Mouse (Mus musculus) c-Kit-positive CD71-positive TER-119-positive erythroid progenitor cells, embryonic 14.5 days (primary cell): ENCODE results near the gene Stkld1.
A peak's percentile ranks its signal among the peaks of the same experiment; 100 is the strongest.

ENCODE experiments used
- DNase-seq: peaks from one replicate; pipeline ENCODE4 v3.0.0-alpha.2; 2013; ENCODE audit warnings: low spot score

Stkld1 gene

GRCm38 (mm10) chr2:26915927-26916728, 17.7 kb upstream of the Stkld1 start, which contains the start of the genes Surf2 and Surf1:
Gene Surf2, plus strand, starts transcription at chr2:26916367.
Gene Surf1, minus strand, starts transcription at chr2:26916530.
- peak; percentile 70 for DNase-seq

- DNase-seq: no peak
Observed at GRCm38 (mm10) chr2:26916738-26917137, 17.1 kb upstream of the Stkld1 start.

GRCm38 (mm10) chr2:26919684-26920083, 14.2 kb upstream of the Stkld1 start:
- no peak for DNase-seq

GRCm38 (mm10) chr2:26920190-26920855, 13.5 kb upstream of the Stkld1 start:
- DNase-seq: no peak

- no peak for DNase-seq
Observed at GRCm38 (mm10) chr2:26921784-26922183, 12.1 kb upstream of the Stkld1 start.

- DNase-seq: no peak
Observed at GRCm38 (mm10) chr2:26927745-26928476, 5.9 kb upstream of the Stkld1 start.

- peak; percentile 81 for DNase-seq
Observed at GRCm38 (mm10) chr2:26930390-26930789, 3.5 kb upstream of the Stkld1 start.

- DNase-seq: no peak
Observed at GRCm38 (mm10) chr2:26932473-26933303, 1.2 kb upstream of the Stkld1 start.

GRCm38 (mm10) chr2:26935286-26935685, 1.4 kb downstream of the Stkld1 start:
- no peak for DNase-seq

GRCm38 (mm10) chr2:26936425-26936824, 2.6 kb downstream of the Stkld1 start:
- DNase-seq: no peak

GRCm38 (mm10) chr2:26941539-26941938, 7.7 kb downstream of the Stkld1 start:
- no peak for DNase-seq

- DNase-seq: no peak
Observed at GRCm38 (mm10) chr2:26943253-26943652, 9.4 kb downstream of the Stkld1 start.

- no peak for DNase-seq
Observed at GRCm38 (mm10) chr2:26950411-26950810, 16.6 kb downstream of the Stkld1 start.

GRCm38 (mm10) chr2:26951346-26951905, 17.6 kb downstream of the Stkld1 start:
- no peak for DNase-seq

GRCm38 (mm10) chr2:26952193-26952592, 18.3 kb downstream of the Stkld1 start:
- no peak for DNase-seq

GRCm38 (mm10) chr2:26952866-26953265, 19.0 kb downstream of the Stkld1 start:
- no peak for DNase-seq

GRCm38 (mm10) chr2:26954735-26955395, 21.0 kb downstream of the Stkld1 start:
- DNase-seq: no peak

- no peak for DNase-seq
Observed at GRCm38 (mm10) chr2:26956811-26957487, 23.1 kb downstream of the Stkld1 start.

- no peak for DNase-seq
Observed at GRCm38 (mm10) chr2:26957488-26957859, 23.6 kb downstream of the Stkld1 start.

- DNase-seq: no peak
Observed at GRCm38 (mm10) chr2:26960756-26961155, 26.9 kb downstream of the Stkld1 start.
